Mouse (Mus musculus) spleen, adult 2 months (tissue): Measurements from ENCODE around the gene 2310039H08Rik. TPM values are rescaled to one million over a fixed set of nuclear protein-coding genes. Genes with fewer than 3 reads are reported as not detected.

Experiments used
- DNase-seq, 2 experiments: peaks; one replicate each; pipeline versions ENCODE4 v3.0.0 to v3.0.0-alpha.2; 2012 to 2021; ENCODE audit warnings: low spot score in 2 of 2, low read depth in 1 of 2
- H3K27ac ChIP-seq: fragments of 200-500 bp; 2 replicates; pipeline ENCODE4 v1.5.1; 2012; ENCODE audit warnings: low read length, inconsistent platforms; ENCODE audit not compliant: insufficient read depth
- H3K27me3 ChIP-seq: fragments of 200-500 bp; 2 replicates; pipeline ENCODE4 v1.6.1; 2012; ENCODE audit warnings: mild to moderate bottlenecking, moderate library complexity, low read length, inconsistent platforms; ENCODE audit not compliant: control insufficient read depth, insufficient read depth
- H3K36me3 ChIP-seq: fragments of 200-500 bp; 2 replicates; pipeline ENCODE4 v1.6.1; 2012; ENCODE audit warnings: mild to moderate bottlenecking, low read length, inconsistent platforms; ENCODE audit not compliant: control insufficient read depth, insufficient read depth
- H3K4me1 ChIP-seq: fragments of 200-500 bp; 2 replicates; pipeline ENCODE4 v1.6.1; 2011; ENCODE audit warnings: inconsistent platforms; ENCODE audit not compliant: control insufficient read depth, insufficient read depth, insufficient read length
- H3K4me3 ChIP-seq: fragments of 200-500 bp; 2 replicates; pipeline ENCODE4 v1.5.1; 2011; ENCODE audit warnings: mild to moderate bottlenecking, inconsistent platforms; ENCODE audit not compliant: insufficient read depth, insufficient read length; ENCODE audit errors: extremely low read depth
- CTCF ChIP-seq: fragments of 200-500 bp; IDR thresholded peaks from 2 replicates; pipeline ENCODE4 v1.5.1; 2011; ENCODE audit warnings: mild to moderate bottlenecking, inconsistent platforms; ENCODE audit not compliant: insufficient read depth, insufficient read length, insufficient replicate concordance; ENCODE audit errors: extremely low read depth
- POLR2A ChIP-seq: fragments of 200-500 bp; IDR thresholded peaks from 2 replicates; pipeline ENCODE4 v1.6.1; 2011; ENCODE audit warnings: low read depth, low read length, inconsistent platforms
- WGBS: fragments of 180-500 bp; shearing (Covaris S2); methylation state at CpG from one replicate; pipeline ENCODE4 v1.1.7; 2018; 5-methylcytosine and 5-hydroxymethylcytosine counted together
- polyA plus RNA-seq: library from polyadenylated mRNA; depleted of rRNA; stranded (reverse); fragments of >200 nt; gene quantifications from 2 replicates; pipeline ENCODE4 v1.2.3, GENCODE M21; 2012

The 2310039H08Rik gene
- polyA plus RNA-seq, 1 experiment: 37.3 TPM

GRCm38 (mm10) chr17:46799680-46800079 is 27.2 kb downstream of the 2310039H08Rik start:
- Histone ChIP-seq H3K4me3 (no peak overlapping the region), H3K36me3 (peaks cover 27% of the 10 kb centered on the region), H3K4me1 (no peaks in the 10 kb centered on the region; the same call in 1 of the 2 replicates), H3K27me3 (no peaks in the 10 kb centered on the region), H3K27ac (no peak overlapping the region)
- WGBS: 70% methylated on average over 10 of the region's 10 CpGs
- TF ChIP-seq POLR2A (no peak), CTCF (no peak)
- no peak for DNase-seq

- peaks cover 40% of the 10 kb centered on the region for H3K36me3 ChIP-seq
- WGBS: 77% methylated on average over 6 of the region's 6 CpGs
These were observed 29.3 kb downstream of the 2310039H08Rik start for GRCm38 (mm10) chr17:46801761-46802160.

GRCm38 (mm10) chr17:46808376-46808775 is 35.9 kb downstream of the 2310039H08Rik start:
- no peaks in the 10 kb centered on the region for H3K27me3 ChIP-seq
- peaks cover 57% of the 10 kb centered on the region for H3K36me3 ChIP-seq
- H3K4me1 ChIP-seq: no peaks in the 10 kb centered on the region
- no peak overlapping the region for H3K27ac ChIP-seq
- DNase-seq: no peak
- H3K4me3 ChIP-seq: no peak overlapping the region
- TF ChIP-seq CTCF (no peak), POLR2A (no peak)
- WGBS: 95% methylated on average over 10 of the region's 10 CpGs

More at GRCm38 (mm10) chr17:46801761-46802160, 29.3 kb downstream of the 2310039H08Rik start:
- no peak for DNase-seq
- H3K4me1 ChIP-seq: no peaks in the 10 kb centered on the region; the same call in 1 of the 2 replicates
- H3K4me3 ChIP-seq: no peak overlapping the region
- no peak overlapping the region for H3K27ac ChIP-seq
- TF ChIP-seq POLR2A (no peak), CTCF (no peak)
- H3K27me3 ChIP-seq: no peaks in the 10 kb centered on the region

GRCm38 (mm10) chr17:46809131-46809830 is 36.8 kb downstream of the 2310039H08Rik start:
- Histone ChIP-seq H3K36me3 (peaks cover 56% of the 10 kb centered on the region), H3K27me3 (no peaks in the 10 kb centered on the region), H3K27ac (no peak overlapping the region), H3K4me1 (no peaks in the 10 kb centered on the region), H3K4me3 (no peak overlapping the region)
- 88% methylated on average over 6 of the region's 6 CpGs for WGBS
- DNase-seq: no peak
- TF ChIP-seq CTCF (no peak), POLR2A (no peak)

GRCm38 (mm10) chr17:46810672-46811071 is 38.2 kb downstream of the 2310039H08Rik start:
- Histone ChIP-seq H3K4me1 (no peaks in the 10 kb centered on the region), H3K27ac (no peak overlapping the region), H3K36me3 (peaks cover 52% of the 10 kb centered on the region), H3K27me3 (no peaks in the 10 kb centered on the region), H3K4me3 (no peak overlapping the region)
- DNase-seq: no peak
- TF ChIP-seq POLR2A (no peak), CTCF (no peak)
- WGBS: 93% methylated on average over 3 of the region's 3 CpGs

- Histone ChIP-seq H3K4me3 (no peak overlapping the region), H3K36me3 (peaks cover 40% of the 10 kb centered on the region), H3K27me3 (no peaks in the 10 kb centered on the region), H3K27ac (no peak overlapping the region), H3K4me1 (no peaks in the 10 kb centered on the region)
- WGBS: 94% methylated on average over 1 of the region's 1 CpGs
- TF ChIP-seq CTCF (no peak), POLR2A (no peak)
- no peak for DNase-seq
These were observed 40.0 kb downstream of the 2310039H08Rik start for GRCm38 (mm10) chr17:46812442-46812841.

GRCm38 (mm10) chr17:46813637-46814036 is 41.2 kb downstream of the 2310039H08Rik start:
- H3K36me3 ChIP-seq: peaks cover 30% of the 10 kb centered on the region

More at GRCm38 (mm10) chr17:46813637-46814036, 41.2 kb downstream of the 2310039H08Rik start:
- no peak for DNase-seq
- Histone ChIP-seq H3K27ac (no peak overlapping the region), H3K27me3 (no peaks in the 10 kb centered on the region), H3K4me1 (no peaks in the 10 kb centered on the region), H3K4me3 (no peak overlapping the region)
- TF ChIP-seq POLR2A (no peak), CTCF (no peak)
- WGBS: 89% methylated on average over 8 of the region's 8 CpGs
